Mouse (Mus musculus): Measurements from ENCODE around the gene Uba6. TPM values are rescaled to one million over a fixed set of nuclear protein-coding genes. Genes with fewer than 3 reads are reported as not detected.
A peak's percentile ranks its signal among the peaks of the same experiment; 100 is the strongest.

Gene Uba6
- total and polyA plus RNA-seq, 3 experiments: 0.29 to 23.4 (median 16.1) TPM

DNA sequence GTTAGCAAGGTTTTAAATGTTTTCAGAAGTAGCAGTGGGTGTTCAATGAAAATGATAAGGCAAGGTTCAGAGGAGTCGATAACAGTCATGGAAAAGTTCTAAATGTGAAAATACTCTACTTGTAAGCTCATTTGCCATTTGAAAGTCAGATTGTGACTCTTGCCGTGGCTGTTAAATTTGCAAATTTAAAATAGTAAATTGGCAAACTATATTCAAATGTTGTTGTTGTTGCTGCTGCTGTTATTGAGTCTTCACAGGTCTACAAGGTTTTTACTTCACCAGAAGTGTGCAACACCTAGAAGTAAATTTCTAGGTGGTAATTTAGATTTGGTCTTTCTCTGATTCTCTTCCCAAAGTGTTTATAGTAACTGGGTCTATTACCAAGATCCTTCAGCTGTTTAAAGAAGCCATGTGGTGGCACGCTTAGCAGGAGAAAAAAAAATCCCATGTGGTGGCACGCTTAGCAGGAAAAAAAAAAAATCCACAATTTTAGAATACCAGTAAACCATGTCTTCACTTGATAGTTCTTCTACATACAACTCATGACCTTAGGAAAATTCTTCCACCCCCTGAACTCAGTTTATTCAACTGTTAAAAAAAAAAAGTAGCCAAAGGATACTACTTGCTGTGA is 99.7 kb downstream of the Uba6 start:
- no peak for DNase-seq

DNA sequence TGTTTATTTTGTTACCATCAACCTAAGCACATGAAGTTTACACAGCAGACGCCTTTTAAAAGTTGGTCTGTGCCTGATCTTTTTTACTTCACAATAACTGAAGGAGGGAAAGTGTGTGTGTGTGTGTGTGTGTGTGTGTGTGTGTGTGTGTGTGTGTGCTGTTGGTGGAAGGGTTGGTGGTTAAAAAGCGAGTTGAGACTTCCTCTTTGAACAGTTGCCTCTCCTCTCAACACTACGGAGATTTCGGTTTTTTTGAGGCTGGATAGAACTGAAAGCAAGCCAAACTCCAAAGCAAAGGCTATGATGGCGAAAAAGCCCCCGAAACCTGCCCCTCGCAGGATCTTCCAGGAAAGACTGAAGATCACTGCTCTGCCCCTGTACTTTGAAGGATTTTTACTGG is 101.1 kb downstream of the Uba6 start, which contains the start of gene Stap1:
Gene Stap1, plus strand, starts transcription at position 209 of the 400 bp plus-strand sequence.
- no peak for DNase-seq

DNA sequence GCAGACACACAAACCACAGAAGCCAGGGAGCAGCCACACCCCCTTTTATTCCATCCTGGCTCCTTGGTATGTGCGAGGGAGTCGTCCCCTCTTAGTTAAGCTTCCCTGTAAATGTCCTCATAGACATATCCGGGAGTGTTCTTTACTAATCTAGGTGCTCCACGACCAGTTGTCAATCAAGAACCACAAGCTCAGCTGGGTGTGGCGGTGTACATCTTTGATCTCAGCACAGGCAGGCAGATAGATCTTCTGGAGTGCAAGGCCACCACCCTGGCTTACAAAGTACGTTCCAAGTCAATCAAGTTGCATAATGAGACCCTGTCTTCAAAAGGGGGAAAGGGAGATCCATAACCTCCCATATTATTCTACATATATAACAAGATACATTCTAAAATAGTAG is 103.5 kb downstream of the Uba6 start:
- DNase-seq: no peak

DNA sequence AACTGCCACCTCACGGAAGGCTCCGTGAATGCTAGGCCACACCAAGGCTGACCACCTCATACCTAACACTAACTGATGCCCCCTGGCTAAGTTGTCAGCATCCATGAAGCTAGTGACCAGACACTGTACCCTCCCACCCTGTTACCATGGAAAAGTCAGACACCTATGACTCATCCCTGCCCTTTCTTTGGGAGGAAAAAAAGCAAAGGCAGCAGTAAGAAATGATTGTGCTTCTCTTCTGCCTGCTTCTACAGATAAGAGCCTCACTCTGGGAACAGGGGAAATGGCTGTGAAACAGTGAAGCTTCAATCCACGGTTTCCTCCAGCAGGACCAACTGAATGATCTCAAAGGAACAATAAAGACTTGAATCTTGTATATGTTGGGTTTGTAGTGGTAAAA is 104.2 kb downstream of the Uba6 start:
- peak; percentile 41 for DNase-seq

DNA sequence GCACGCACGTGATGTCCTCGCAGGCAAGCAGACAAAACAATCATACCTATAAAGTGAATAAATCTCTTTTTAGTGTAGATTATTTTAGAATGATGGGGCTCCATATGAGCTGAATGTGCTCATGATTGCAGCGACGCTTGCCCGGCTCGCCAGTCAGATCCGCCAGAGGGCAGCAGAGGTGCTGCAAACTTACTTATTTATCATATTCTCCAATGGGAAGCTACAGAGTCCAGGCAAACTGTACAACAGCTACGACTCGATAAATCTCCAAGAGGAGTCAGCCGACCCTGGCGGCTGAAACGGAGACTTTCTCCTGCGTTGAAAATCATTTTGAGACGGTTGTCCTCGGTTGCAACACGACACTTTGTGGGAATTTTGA is 106.1 kb downstream of the Uba6 start:
- peak; percentile 93 for DNase-seq

DNA sequence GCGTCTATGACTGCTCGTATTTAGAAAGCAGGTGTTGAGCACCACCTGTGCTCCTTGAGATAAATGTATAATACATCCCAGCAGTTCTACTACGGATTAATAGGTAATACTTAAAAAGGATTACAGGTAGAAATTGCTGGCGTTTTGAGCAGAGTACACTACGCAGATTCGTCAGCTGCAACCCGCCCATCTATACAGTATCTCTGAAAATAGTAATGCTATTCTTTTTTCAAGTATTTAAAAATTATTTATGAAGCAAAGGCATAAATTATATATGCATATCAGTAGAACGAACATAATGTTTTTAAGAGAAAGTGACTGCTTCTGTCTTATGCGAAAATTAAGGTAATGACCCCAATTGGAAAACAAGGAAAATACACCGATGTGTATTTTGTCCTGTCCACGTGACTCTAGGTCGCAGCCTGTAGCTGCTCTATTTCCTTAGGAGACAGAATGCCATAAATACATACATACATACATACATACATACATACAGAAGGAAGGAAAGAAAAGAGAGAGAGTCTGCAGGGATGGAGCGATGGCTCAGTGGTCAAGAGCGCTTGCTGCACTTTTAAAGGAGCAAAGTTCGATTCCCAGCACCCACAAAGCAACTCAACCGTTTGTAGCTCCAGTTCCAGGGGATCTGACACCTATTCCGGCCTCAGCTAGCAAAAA is 106.6 kb downstream of the Uba6 start:
- DNase-seq: no peak

DNA sequence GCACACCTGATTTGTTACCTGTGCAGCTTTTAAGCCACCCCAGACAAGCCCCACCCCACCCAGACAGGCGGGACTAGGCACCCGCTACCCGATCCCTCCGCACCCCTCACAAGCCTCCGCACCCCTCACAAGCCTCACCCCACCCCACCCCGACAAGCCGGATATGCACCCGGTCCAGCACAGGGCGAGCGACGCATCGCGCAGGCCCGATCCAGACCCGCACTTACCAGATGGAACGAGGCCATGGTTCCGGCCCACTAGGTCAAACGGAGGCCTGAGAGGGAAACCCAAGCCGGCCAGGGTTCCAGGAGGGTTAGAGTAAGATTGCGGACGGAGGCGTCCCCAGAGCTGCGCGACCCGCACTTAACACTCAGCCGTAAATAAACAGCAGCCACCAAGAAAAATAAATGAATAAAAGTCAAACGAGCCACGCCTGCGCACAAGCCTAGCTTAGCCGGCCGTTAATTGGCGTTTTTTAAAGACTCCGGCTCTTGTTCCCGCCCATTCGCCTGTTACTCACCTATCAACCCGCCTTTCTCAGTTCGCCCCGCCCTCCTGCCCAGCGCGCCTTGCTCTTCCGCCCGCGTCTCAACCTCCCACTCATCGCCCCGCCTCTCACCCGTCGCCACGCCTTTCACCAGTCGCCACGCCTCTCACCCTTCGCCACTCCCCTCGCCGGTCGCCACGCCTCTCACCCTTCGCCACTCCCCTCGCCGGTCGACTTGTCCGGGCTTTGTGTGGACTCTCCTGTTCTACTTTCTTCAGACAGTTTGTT is 107.3 kb downstream of the Uba6 start, which contains the start of gene Cenpc1:
Gene Cenpc1, minus strand, starts transcription at position 483 of the 775 bp plus-strand sequence.
- peak; percentile 98 for DNase-seq

DNA sequence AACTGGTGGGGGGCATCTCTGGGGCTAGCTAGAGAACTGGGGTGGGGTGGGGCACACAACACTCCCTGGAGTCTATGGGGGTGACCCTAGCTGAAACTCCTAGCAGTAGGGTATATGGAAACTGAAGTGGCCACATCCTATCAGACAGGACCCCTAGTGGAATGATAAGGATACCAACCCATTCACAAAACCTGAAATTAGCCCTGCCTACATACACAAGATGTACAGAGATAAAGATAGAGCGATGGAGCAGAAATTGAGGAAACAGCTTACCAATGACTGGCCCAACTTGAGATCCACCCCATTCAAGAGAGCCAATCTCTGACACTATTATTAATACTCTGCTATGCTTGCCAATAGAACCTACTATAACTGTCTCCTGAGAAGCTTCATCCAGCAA is 109.1 kb downstream of the Uba6 start:
- DNase-seq: no peak

Other genes starting within 250 kb of the Uba6 start
- 10 to 100 TPM; 13.6 to 16.1 TPM for gene Cenpc1, start 107.2 kb downstream of the Uba6 start, total RNA-seq (2021)
- 3.6 and 5.2 TPM in 2 replicates for gene Cenpc1, start 107.2 kb downstream of the Uba6 start, polyA plus RNA-seq (2012; rRNA removed)
- 1 to 10 TPM in 1 of 2 experiments, under 1 TPM in 1; 0.26 to 1.5 TPM for gene Stap1, start 101.1 kb downstream of the Uba6 start, total RNA-seq (2021)
- not detected in 2 replicates for gene Stap1, start 101.1 kb downstream of the Uba6 start, polyA plus RNA-seq (2012; rRNA removed)
- under 1 TPM; 0.20 to 0.35 TPM for gene Gnrhr, start 25.1 kb upstream of the Uba6 start, total RNA-seq (2021)
- gene Gnrhr, start 25.1 kb upstream of the Uba6 start, polyA plus RNA-seq (2012; rRNA removed): 0.08 and 0.17 TPM in 2 replicates
- gene Tmprss11c, start 116.5 kb upstream of the Uba6 start, total RNA-seq (2021): not detected
- not detected in 2 replicates for gene Tmprss11c, start 116.5 kb upstream of the Uba6 start, polyA plus RNA-seq (2012; rRNA removed)
- not detected for gene Tmprss11d, start 200.6 kb upstream of the Uba6 start, total RNA-seq (2021)
- not detected in 2 replicates for gene Tmprss11d, start 200.6 kb upstream of the Uba6 start, polyA plus RNA-seq (2012; rRNA removed)